Mouse (Mus musculus) monocyte, adult 2 months (primary cell): ENCODE results near the gene Tdrd1.

Experiments used
- DNase-seq, 2 experiments: peaks; one replicate each; pipeline ENCODE4 v3.0.0; 2022; ENCODE audit warnings: low spot score in 2 of 2, low read depth in 1 of 2

The Tdrd1 gene

DNA sequence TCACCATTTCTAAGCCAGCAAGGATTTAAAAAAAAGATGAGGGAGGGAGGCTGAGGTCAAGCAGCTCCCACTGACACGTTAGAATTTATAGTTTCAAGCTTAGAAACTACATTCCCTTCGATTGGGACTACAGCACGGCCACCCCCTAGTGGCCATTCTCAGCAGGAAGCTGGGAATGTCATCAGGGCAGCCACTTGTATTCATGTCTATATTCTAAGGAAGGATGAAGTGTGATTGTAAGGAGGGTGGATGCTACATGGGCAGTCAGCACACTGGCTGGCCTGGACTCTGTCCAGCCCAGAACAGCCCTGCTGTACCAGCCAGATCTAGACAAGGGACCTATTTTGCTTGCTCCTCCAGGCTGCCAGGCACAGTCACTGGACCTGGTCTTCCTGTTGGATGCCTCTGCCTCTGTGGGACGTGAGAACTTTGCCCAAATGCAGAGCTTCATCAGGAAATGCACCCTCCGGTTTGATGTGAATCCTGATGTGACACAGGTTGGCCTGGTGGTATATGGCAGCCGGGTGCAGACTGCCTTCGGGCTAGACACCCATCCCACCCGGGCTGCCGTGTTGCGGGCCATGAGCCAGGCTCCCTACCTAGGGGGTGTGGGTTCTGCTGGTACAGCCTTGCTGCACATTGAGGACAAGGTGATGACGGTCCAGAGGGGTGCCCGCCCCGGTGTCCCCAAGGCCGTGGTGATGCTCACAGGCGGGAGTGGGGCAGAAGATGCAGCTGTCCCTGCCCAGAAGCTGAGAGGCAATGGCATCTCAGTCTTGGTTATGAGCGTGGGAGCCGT lies 82.7 kb downstream of the Tdrd1 start:
- no peak for DNase-seq

- DNase-seq: no peak
Measured at GRCm38 (mm10) chr19:56910561-56910960, 84.6 kb downstream of the Tdrd1 start.

DNA sequence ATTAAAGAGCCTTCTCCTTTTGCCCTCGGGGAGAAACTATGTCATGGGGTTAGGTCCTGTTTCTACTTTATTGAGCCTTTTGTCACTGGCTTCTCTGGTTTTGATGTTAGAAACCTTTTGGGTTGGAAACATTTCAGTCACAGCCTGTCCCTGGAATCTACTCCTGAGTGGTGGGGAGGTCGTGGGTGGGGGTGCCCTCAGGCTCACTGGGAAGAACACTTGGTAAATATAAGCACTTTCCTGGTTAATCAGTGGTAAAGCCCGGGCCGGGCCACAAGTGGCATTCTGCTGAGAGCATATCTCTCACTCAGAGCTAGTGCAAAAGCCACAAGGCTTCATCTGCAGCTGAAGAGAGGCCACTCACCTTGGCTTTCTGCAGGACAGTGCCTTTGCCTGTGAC lies 87.8 kb downstream of the Tdrd1 start:
- no peak for DNase-seq

GRCm38 (mm10) chr19:56914658-56915057 lies 88.6 kb downstream of the Tdrd1 start:
- DNase-seq: no peak

- DNase-seq: no peak
Measured at GRCm38 (mm10) chr19:56915084-56915483, 89.1 kb downstream of the Tdrd1 start.
